Mouse (Mus musculus) cortical plate, adult 2 months (tissue): ENCODE measurements at regions not wholly inside any gene's neighbourhood (a gene's known extent, or its start where the extent isn't known, plus 50 kb on each side); places are given as distances from the start of the nearest gene placed in this dataset.

Experiments
- CTCF ChIP-seq: fragments of 200-500 bp; IDR thresholded peaks from 2 replicates; pipeline ENCODE4 v1.5.1; 2011; ENCODE audit warnings: mild to moderate bottlenecking, control low read depth, low read length; ENCODE audit not compliant: insufficient read depth; ENCODE audit errors: extremely low read depth
- POLR2A ChIP-seq: fragments of 200-500 bp; IDR thresholded peaks from 2 replicates; pipeline ENCODE4 v1.6.1; 2011; ENCODE audit warnings: mild to moderate bottlenecking, low read length, control low read depth; ENCODE audit not compliant: insufficient read depth; ENCODE audit errors: extremely low read depth

- TF ChIP-seq POLR2A (no peak), CTCF (no peak)
Measured at GRCm38 (mm10) chr6:73329666-73330065, 81.5 kb downstream of the Suclg1 start.
